Mouse (Mus musculus): Measurements from ENCODE around the gene Git1. TPM values are rescaled to one million over a fixed set of nuclear protein-coding genes. Genes with fewer than 3 reads are reported as not detected.

Gene Git1
- polyA plus RNA-seq, 1 experiment: 119 TPM

- WGBS: 15% methylated on average over 19 of the region's 19 CpGs
- peaks cover 32% of the 10 kb centered on the region for H3K4me1 ChIP-seq (ENCODE audit: control insufficient read depth, insufficient read depth, insufficient read length, low read length)
- H3K4me3 ChIP-seq (ENCODE audit: low read depth, low read length): peak overlapping the region; percentile 66
- no peaks in the 10 kb centered on the region; the same call in 1 of the 2 replicates for H3K36me3 ChIP-seq (ENCODE audit: control insufficient read depth, insufficient read depth, low read length)
- no peak for TF ChIP-seq POLR2A (IDR thresholded peaks at IDR 0.05; ENCODE audit: low read depth, low read length)
- no peak for TF ChIP-seq CTCF (IDR thresholded peaks at IDR 0.05; ENCODE audit: extremely low read depth, insufficient read length, insufficient replicate concordance, low read depth, low read length)
- no peaks in the 10 kb centered on the region; the same call in 1 of the 2 replicates for H3K27me3 ChIP-seq (ENCODE audit: control insufficient read depth, insufficient read depth, low read length)
- H3K27ac ChIP-seq (ENCODE audit: insufficient read depth, low read depth, low read length): peak overlapping the region; percentile 39; the same call in 1 of the 2 replicates
Measured at GRCm38 (mm10) chr11:77514281-77514831, 21.0 kb downstream of the Git1 start.

GRCm38 (mm10) chr11:77514832-77515636, 21.7 kb downstream of the Git1 start, which contains the start of gene Abhd15:
Abhd15 (plus strand) TSS chr11:77515121.
- Histone ChIP-seq H3K36me3 (ENCODE audit: control insufficient read depth, insufficient read depth, low read length) (no peaks in the 10 kb centered on the region), H3K4me3 (ENCODE audit: low read depth, low read length) (peak within 1 kb of the TSS; percentile 70), H3K27ac (ENCODE audit: insufficient read depth, low read depth, low read length) (peak within 1 kb of the TSS; percentile 39; the same call in 1 of the 2 replicates), H3K4me1 (ENCODE audit: control insufficient read depth, insufficient read depth, insufficient read length, low read length) (peaks cover 32% of the 10 kb centered on the region), H3K27me3 (ENCODE audit: control insufficient read depth, insufficient read depth, low read length) (no peaks in the 10 kb centered on the region; the same call in 1 of the 2 replicates)
- under 1% methylated on average over 72 of the region's 72 CpGs for WGBS
- no peak for TF ChIP-seq CTCF (IDR thresholded peaks at IDR 0.05; ENCODE audit: extremely low read depth, insufficient read length, insufficient replicate concordance, low read depth, low read length)
- peak; percentile 53 for TF ChIP-seq POLR2A (IDR thresholded peaks at IDR 0.05; ENCODE audit: low read depth, low read length)

GRCm38 (mm10) chr11:77515637-77516552, 22.5 kb downstream of the Git1 start, which contains the start of gene Trp53i13:
Trp53i13 (minus strand) TSS chr11:77515980.
- Histone ChIP-seq H3K27ac (ENCODE audit: insufficient read depth, low read depth, low read length) (peak within 1 kb of the TSS; percentile 4; the same call in 1 of the 2 replicates), H3K4me3 (ENCODE audit: low read depth, low read length) (peak within 1 kb of the TSS; percentile 66), H3K27me3 (ENCODE audit: control insufficient read depth, insufficient read depth, low read length) (no peaks in the 10 kb centered on the region; the same call in 1 of the 2 replicates), H3K36me3 (ENCODE audit: control insufficient read depth, insufficient read depth, low read length) (no peaks in the 10 kb centered on the region), H3K4me1 (ENCODE audit: control insufficient read depth, insufficient read depth, insufficient read length, low read length) (peaks cover 32% of the 10 kb centered on the region)
- TF ChIP-seq CTCF (IDR thresholded peaks at IDR 0.05; ENCODE audit: extremely low read depth, insufficient read length, insufficient replicate concordance, low read depth, low read length) (no peak), POLR2A (IDR thresholded peaks at IDR 0.05; ENCODE audit: low read depth, low read length) (no peak)
- 5% methylated on average over 39 of the region's 39 CpGs for WGBS

GRCm38 (mm10) chr11:77516553-77517425, 23.4 kb downstream of the Git1 start:
- TF ChIP-seq POLR2A (IDR thresholded peaks at IDR 0.05; ENCODE audit: low read depth, low read length): no peak
- TF ChIP-seq CTCF (IDR thresholded peaks at IDR 0.05; ENCODE audit: extremely low read depth, insufficient read length, insufficient replicate concordance, low read depth, low read length): no peak
- H3K4me3 ChIP-seq (ENCODE audit: low read depth, low read length): no peak overlapping the region
- no peaks in the 10 kb centered on the region for H3K36me3 ChIP-seq (ENCODE audit: control insufficient read depth, insufficient read depth, low read length)
- 85% methylated on average over 5 of the region's 5 CpGs for WGBS
- H3K27me3 ChIP-seq (ENCODE audit: control insufficient read depth, insufficient read depth, low read length): no peaks in the 10 kb centered on the region; the same call in 1 of the 2 replicates
- no peak overlapping the region for H3K27ac ChIP-seq (ENCODE audit: insufficient read depth, low read depth, low read length)
- H3K4me1 ChIP-seq (ENCODE audit: control insufficient read depth, insufficient read depth, insufficient read length, low read length): peaks cover 32% of the 10 kb centered on the region

GRCm38 (mm10) chr11:77518051-77518798, 24.9 kb downstream of the Git1 start:
- Histone ChIP-seq H3K27me3 (ENCODE audit: control insufficient read depth, insufficient read depth, low read length) (no peaks in the 10 kb centered on the region; the same call in 1 of the 2 replicates), H3K4me1 (ENCODE audit: control insufficient read depth, insufficient read depth, insufficient read length, low read length) (peaks cover 27% of the 10 kb centered on the region), H3K4me3 (ENCODE audit: low read depth, low read length) (no peak overlapping the region), H3K27ac (ENCODE audit: insufficient read depth, low read depth, low read length) (peak overlapping the region; percentile 48), H3K36me3 (ENCODE audit: control insufficient read depth, insufficient read depth, low read length) (no peaks in the 10 kb centered on the region)
- 68% methylated on average over 27 of the region's 27 CpGs for WGBS
- TF ChIP-seq POLR2A (IDR thresholded peaks at IDR 0.05; ENCODE audit: low read depth, low read length) (no peak), CTCF (IDR thresholded peaks at IDR 0.05; ENCODE audit: extremely low read depth, insufficient read length, insufficient replicate concordance, low read depth, low read length) (no peak)

Data from small intestine, adult 2 months (tissue).